Mouse (Mus musculus) intestine, embryonic 15.5 days (tissue): ENCODE measurements around the gene Vmn2r106. TPM values are rescaled to one million over a fixed set of nuclear protein-coding genes. Genes with fewer than 3 reads are reported as not detected.

Experiments
- ATAC-seq: fragments of 200-750 bp; cut with Nextera tagmentation; 2 replicates; pipeline ENCODE4 v1.8.0; 2017; ENCODE audit warnings: moderate TSS enrichment, moderate library complexity
- H3K27ac ChIP-seq: fragments of 300-500 bp; sonication (generic); 2 replicates; pipeline ENCODE4 v1.5.1; 2015; ENCODE audit warnings: mild to moderate bottlenecking, inconsistent platforms
- H3K27me3 ChIP-seq: fragments of 300-500 bp; sonication (generic); replicated peaks from 2 replicates; pipeline ENCODE4 v1.6.1; 2015; ENCODE audit warnings: inconsistent platforms
- H3K36me3 ChIP-seq: fragments of 300-500 bp; sonication (generic); 2 replicates; pipeline ENCODE4 v1.6.1; 2015; ENCODE audit warnings: inconsistent platforms
- H3K4me1 ChIP-seq: fragments of 300-500 bp; sonication (generic); replicated peaks from 2 replicates; pipeline ENCODE4 v1.6.1; 2015; ENCODE audit warnings: inconsistent platforms
- H3K4me2 ChIP-seq: fragments of 300-500 bp; sonication (generic); replicated peaks from 2 replicates; pipeline ENCODE4 v1.6.1; 2015; ENCODE audit warnings: mild to moderate bottlenecking, inconsistent platforms
- H3K4me3 ChIP-seq: fragments of 300-500 bp; sonication (generic); replicated peaks from 2 replicates; pipeline ENCODE4 v1.5.1; 2015; ENCODE audit warnings: inconsistent platforms
- H3K9ac ChIP-seq: fragments of 300-500 bp; sonication (generic); 2 replicates; pipeline ENCODE4 v1.6.1; 2015; ENCODE audit warnings: inconsistent platforms
- H3K9me3 ChIP-seq: fragments of 300-500 bp; sonication (generic); 2 replicates; pipeline ENCODE4 v1.6.1; 2016; ENCODE audit warnings: inconsistent platforms
- WGBS: fragments of 180-500 bp; shearing (Covaris S2); methylation state at CpG from one replicate; pipeline ENCODE4 v1.1.7; 2015; 5-methylcytosine and 5-hydroxymethylcytosine counted together
- polyA plus RNA-seq: library from polyadenylated mRNA; unstranded; fragments of >200 nt; fragmentation: Nextera tagmentation; extraction: Ambion mirVana; gene quantifications from 2 replicates; pipeline ENCODE4 v1.2.1, GENCODE M21; 2015

Vmn2r106 gene
- polyA plus RNA-seq: not detected in 2 replicates

DNA sequence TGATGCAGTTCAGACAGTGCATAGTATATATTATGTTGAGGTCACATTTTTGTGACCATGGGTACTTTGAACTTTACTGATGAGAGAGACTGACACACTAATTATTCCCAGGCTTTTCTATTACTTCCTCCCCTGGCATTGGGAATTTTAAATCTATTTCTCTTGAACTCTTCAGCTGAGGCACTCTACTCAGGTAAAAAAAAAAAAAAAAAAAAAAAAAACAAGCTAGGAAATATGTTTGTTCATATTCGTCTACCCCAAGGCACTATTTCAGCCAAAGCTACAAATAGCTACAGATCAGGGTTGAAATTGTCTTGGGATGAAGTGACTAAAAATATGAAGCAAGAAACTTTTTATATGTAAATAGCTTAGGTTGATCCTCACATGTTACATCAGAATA, at the start of gene Vmn2r106:
Gene Vmn2r106, minus strand, starts transcription at position 101 of the 400 bp plus-strand sequence.
- ATAC-seq: no peak

DNA sequence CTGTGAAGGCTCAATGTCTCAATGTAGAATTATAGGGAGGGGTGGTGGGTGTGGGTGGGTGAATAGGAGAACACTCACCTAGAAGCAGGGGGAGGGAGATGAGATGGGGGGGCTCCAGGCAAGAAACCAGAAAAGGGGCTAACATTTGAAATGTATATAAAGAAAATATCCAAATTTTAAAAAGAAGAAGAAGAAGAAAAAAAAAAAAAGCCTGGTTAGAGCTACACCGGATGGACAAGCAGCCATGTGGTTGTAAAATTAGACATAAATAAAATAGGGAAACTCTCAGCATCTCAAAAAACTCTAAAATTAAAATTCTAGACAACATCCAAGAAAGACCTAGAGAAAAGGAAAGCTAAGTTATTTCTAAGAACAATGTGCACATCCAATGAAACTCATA, 20.4 kb upstream of the Vmn2r106 start:
- no peak overlapping the region for H3K9ac ChIP-seq
- H3K4me2 ChIP-seq: no peak overlapping the region
- no peaks in the 10 kb centered on the region for H3K4me1 ChIP-seq
- ATAC-seq: no peak
- H3K4me3 ChIP-seq: no peak overlapping the region
- H3K27ac ChIP-seq: no peak overlapping the region
- no peaks in the 10 kb centered on the region for H3K9me3 ChIP-seq
- no peaks in the 10 kb centered on the region for H3K36me3 ChIP-seq
- no peaks in the 10 kb centered on the region for H3K27me3 ChIP-seq
- 74% methylated on average over 1 of the region's 1 CpGs for WGBS

More for the DNA sequence above, at the start of gene Vmn2r106:
- H3K4me1 ChIP-seq: no peaks in the 10 kb centered on the region
- no peak within 1 kb of the TSS for H3K9ac ChIP-seq
- H3K4me3 ChIP-seq: no peak within 1 kb of the TSS
- H3K36me3 ChIP-seq: no peaks in the 10 kb centered on the region
- 70% methylated on average over 1 of the region's 1 CpGs for WGBS
- H3K9me3 ChIP-seq: no peaks in the 10 kb centered on the region
- no peak within 1 kb of the TSS for H3K27ac ChIP-seq
- H3K4me2 ChIP-seq: no peak within 1 kb of the TSS
- no peaks in the 10 kb centered on the region for H3K27me3 ChIP-seq

DNA sequence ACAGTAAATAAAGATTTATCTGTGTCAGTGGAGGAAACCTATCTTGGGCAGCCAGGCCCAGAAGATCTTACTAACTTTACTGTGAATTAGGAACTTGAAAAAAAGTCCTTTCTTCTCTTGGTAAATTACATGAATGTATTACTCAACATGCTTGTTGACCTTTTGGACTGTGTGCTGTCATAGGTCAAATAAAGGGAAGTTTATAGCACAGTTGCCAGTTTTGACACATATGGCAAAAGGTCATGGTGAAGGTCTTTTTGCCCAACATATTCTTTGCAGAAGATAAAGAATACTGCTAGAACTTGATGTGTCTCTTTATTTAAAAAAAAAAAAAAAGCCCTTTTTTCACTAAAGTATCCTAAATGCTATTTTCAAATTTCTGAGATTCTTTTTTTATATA, 1.6 kb upstream of the Vmn2r106 start:
- no peak overlapping the region for H3K4me3 ChIP-seq
- ATAC-seq: no peak

DNA sequence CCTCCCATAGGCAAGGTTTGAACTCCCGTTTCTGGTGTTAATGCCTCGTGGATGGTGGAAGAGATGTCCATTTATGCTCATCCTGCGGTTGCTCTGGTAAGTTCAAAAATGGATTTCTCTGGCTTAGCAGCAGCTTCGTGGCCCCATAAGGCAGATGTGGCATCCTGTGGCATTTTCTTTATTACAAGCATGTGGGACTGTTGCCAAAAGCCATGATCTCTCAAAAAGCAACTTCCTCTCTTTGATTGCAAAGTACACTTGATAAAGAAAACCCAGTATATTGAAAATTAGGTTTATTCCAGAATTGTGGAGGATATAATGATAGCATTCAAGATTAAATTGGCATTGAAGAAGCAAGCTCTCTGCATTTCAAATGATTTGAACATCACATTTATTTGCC, 29.8 kb downstream of the Vmn2r106 start:
- Histone ChIP-seq H3K4me2 (no peak overlapping the region), H3K27ac (no peak overlapping the region), H3K9ac (no peak overlapping the region), H3K4me3 (no peak overlapping the region), H3K36me3 (no peaks in the 10 kb centered on the region), H3K9me3 (no peaks in the 10 kb centered on the region), H3K4me1 (no peaks in the 10 kb centered on the region), H3K27me3 (no peaks in the 10 kb centered on the region)
- WGBS: 76% methylated on average over 4 of the region's 4 CpGs
- no peak for ATAC-seq

More for the DNA sequence above, 1.6 kb upstream of the Vmn2r106 start:
- Histone ChIP-seq H3K36me3 (no peaks in the 10 kb centered on the region), H3K9ac (no peak overlapping the region), H3K27ac (no peak overlapping the region), H3K4me2 (no peak overlapping the region), H3K9me3 (no peaks in the 10 kb centered on the region), H3K4me1 (no peaks in the 10 kb centered on the region), H3K27me3 (no peaks in the 10 kb centered on the region)

DNA sequence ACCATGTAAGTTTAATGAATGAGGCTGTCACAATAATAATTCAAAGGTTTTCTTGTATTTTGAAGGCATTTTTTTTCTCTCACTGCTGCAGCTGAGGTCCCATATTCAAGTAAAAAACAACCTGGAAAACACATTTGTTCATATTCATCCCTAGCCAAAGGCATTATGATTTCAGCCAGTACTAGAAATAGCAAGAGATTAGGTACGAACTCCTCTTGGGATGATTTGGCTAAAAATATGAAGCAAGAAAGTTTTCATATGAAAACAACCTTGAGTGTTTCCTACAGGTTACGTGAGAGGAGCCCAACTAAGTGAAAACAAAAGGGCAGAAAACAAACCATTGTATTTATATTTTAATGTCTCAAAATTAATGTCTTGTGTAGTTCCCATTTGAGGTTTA, 50.4 kb downstream of the Vmn2r106 start, which contains the start of gene Vmn2r105:
Gene Vmn2r105, minus strand, starts transcription at position 101 of the 400 bp plus-strand sequence.
- Histone ChIP-seq H3K4me1 (no peaks in the 10 kb centered on the region), H3K36me3 (no peaks in the 10 kb centered on the region), H3K4me3 (no peak within 1 kb of the TSS), H3K27me3 (no peaks in the 10 kb centered on the region), H3K27ac (no peak within 1 kb of the TSS), H3K9ac (no peak within 1 kb of the TSS), H3K9me3 (no peaks in the 10 kb centered on the region), H3K4me2 (no peak within 1 kb of the TSS)
- WGBS: 72% methylated on average over 2 of the region's 2 CpGs
- ATAC-seq: no peak

Other genes starting within 250 kb of the Vmn2r106 start
- gene Vmn2r104, start 237.2 kb downstream of the Vmn2r106 start, polyA plus RNA-seq: not detected in 2 replicates
- not detected in 2 replicates for gene Fpr-rs7, start 171.3 kb downstream of the Vmn2r106 start, polyA plus RNA-seq
- gene Fpr-rs6, start 102.5 kb downstream of the Vmn2r106 start, polyA plus RNA-seq: not detected in 2 replicates
- not detected in 2 replicates for gene Vmn2r105, start 50.5 kb downstream of the Vmn2r106 start, polyA plus RNA-seq
- not detected in 2 replicates for gene Vmn2r107, start 59.7 kb upstream of the Vmn2r106 start, polyA plus RNA-seq
- not detected in 2 replicates for gene Vmn1r224, start 128.6 kb upstream of the Vmn2r106 start, polyA plus RNA-seq
- gene Vmn2r108, start 195.8 kb upstream of the Vmn2r106 start, polyA plus RNA-seq: not detected in 2 replicates
- gene Vmn1r225, start 212.6 kb upstream of the Vmn2r106 start, polyA plus RNA-seq: not detected in 2 replicates